ENCODE assay signal across 11 mouse cellular contexts in the genomic region with DNA sequence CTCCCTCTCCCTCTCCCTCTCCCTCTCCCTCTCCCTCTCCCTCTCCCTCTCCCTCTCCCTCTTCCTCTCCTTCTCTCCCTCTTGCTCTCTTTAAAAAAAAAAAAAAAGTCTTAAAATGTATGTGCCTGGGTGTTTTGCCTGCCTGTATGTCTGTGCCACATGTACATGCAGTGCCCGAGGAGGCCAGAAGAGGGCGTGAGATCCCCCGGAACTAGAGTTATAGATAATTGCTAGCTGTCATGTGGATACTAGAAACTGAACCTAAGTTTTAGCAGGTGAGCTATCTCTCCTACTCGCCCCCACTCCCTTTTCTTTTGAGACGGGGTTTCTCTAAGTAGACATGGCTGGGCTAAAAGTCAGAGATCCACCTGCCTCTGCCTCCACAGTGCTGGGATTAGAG. TPM values are rescaled to one million over a fixed set of nuclear protein-coding genes. Genes with fewer than 3 reads are reported as not detected.
DNase-seq lines count a peak whose midpoint lies in the region; TF ChIP-seq lines count a peak whose summit lies in the region.
"Had no signal": no experiment of that assay in that cellular context is flagged by ENCODE, and none has a peak within 500 bp of the region (broad histone marks: within the 10 kb centered on the region; RNA-seq: fewer than 3 reads in every experiment).

No protein-coding gene starts in this region.

- no peak overlapping the region for H3K27ac ChIP-seq in small intestine, adult 2 months (ENCODE audit: insufficient read depth, low read depth, low read length)
- H3K27ac ChIP-seq: liver, embryonic 15.5 days had no signal

- 25% methylated on average over 5 of the region's 5 CpGs for WGBS in small intestine, adult 2 months

- intact Hi-C loops in left cerebral cortex, postnatal 4 days (cut with DNase I): no loop called here
- intact Hi-C loops in left cerebral cortex, postnatal 10 days (cut with DNase I): no loop called here

- H3K4me1 ChIP-seq in small intestine, adult 2 months (ENCODE audit: control insufficient read depth, insufficient read depth, insufficient read length, low read length): no peaks in the 10 kb centered on the region

- no peaks in the 10 kb centered on the region for H3K27me3 ChIP-seq in small intestine, adult 2 months (ENCODE audit: control insufficient read depth, insufficient read depth, low read length)

- H3K4me3 ChIP-seq in small intestine, adult 2 months (ENCODE audit: low read depth, low read length): no peak overlapping the region
- H3K4me3 ChIP-seq: liver, embryonic 15.5 days had no signal

- H3K36me3 ChIP-seq in small intestine, adult 2 months (ENCODE audit: control insufficient read depth, insufficient read depth, low read length): no peaks in the 10 kb centered on the region
- H3K36me3 ChIP-seq: liver, embryonic 15.5 days had no signal

- TF ChIP-seq POLR2A in small intestine, adult 2 months (IDR thresholded peaks at IDR 0.05; ENCODE audit: low read depth, low read length): no peak

- TF ChIP-seq CTCF in small intestine, adult 2 months (IDR thresholded peaks at IDR 0.05; ENCODE audit: extremely low read depth, insufficient read length, insufficient replicate concordance, low read depth, low read length): peak; percentile 56; the same call in 1 of the 2 replicates

- peak; percentile 29 for DNase-seq in left cerebral cortex, postnatal 4 days
- no peak for DNase-seq in left cerebral cortex, postnatal 10 days (ENCODE audit: extremely low spot score in 1 of 2, low spot score in 2 of 2)
- DNase-seq in MEL-GATA-1-ER (ENCODE audit: extremely low read depth, low read depth): peak; percentile 43
- peak; percentile 29 for DNase-seq in c-Kit-positive CD71-positive TER-119-positive erythroid progenitor cells, embryonic 14.5 days (ENCODE audit: low spot score)
- DNase-seq in embryo, embryonic 10.5 days (ENCODE audit: low spot score): no peak
- DNase-seq in layer of hippocampus, postnatal 36 days: no peak
- DNase-seq in layer of hippocampus, adult 18-20 months (ENCODE audit: low spot score in 2 of 2): no peak

RNA-seq across cellular contexts. Expression of gene Syt12, which starts 8.9 kb away (rescaled TPM):
- total RNA-seq in left cerebral cortex, postnatal 4 days (2021): 1 to 10 TPM; 4.4 to 5.3 TPM
- total RNA-seq in left cerebral cortex, postnatal 10 days (2021): 10 to 100 TPM; 13.3 to 16.6 TPM
- 9.3 and 41.8 TPM in 2 replicates for polyA plus RNA-seq in small intestine, adult 2 months (2012; rRNA removed)
- total RNA-seq in layer of hippocampus, postnatal 36 days (2021): 10 to 100 TPM; 26.1 to 30.0 TPM
- 10 to 100 TPM; 28.5 to 30.3 TPM for total RNA-seq in layer of hippocampus, adult 18-20 months (2021)
- total RNA-seq: common myeloid progenitor, adult 5-6 weeks had no signal

RNA-seq across cellular contexts. Expression of gene Rhod, which starts 29.1 kb away (rescaled TPM):
- total RNA-seq in left cerebral cortex, postnatal 4 days (2021): 1 to 10 TPM; 1.1 to 2.0 TPM
- 1 to 10 TPM in 1 of 2 experiments, under 1 TPM in 1; 0.95 to 1.7 TPM for total RNA-seq in left cerebral cortex, postnatal 10 days (2021)
- polyA plus RNA-seq in small intestine, adult 2 months (2012; rRNA removed): 56.0 and 168 TPM in 2 replicates
- total RNA-seq in layer of hippocampus, postnatal 36 days (2021): 1 to 10 TPM in 1 of 2 experiments, under 1 TPM in 1; 0.35 to 1.3 TPM
- total RNA-seq in layer of hippocampus, adult 18-20 months (2021): 1 to 10 TPM; 1.0 to 1.2 TPM
- total RNA-seq: common myeloid progenitor, adult 5-6 weeks had no signal

RNA-seq across cellular contexts. Expression of gene 2010003K11Rik, which starts 30.0 kb away (rescaled TPM):
- total RNA-seq in left cerebral cortex, postnatal 4 days (2021): not detected
- not detected for total RNA-seq in left cerebral cortex, postnatal 10 days (2021)
- 84.7 and 128 TPM in 2 replicates for polyA plus RNA-seq in small intestine, adult 2 months (2012; rRNA removed)
- total RNA-seq in layer of hippocampus, postnatal 36 days (2021): not detected
- not detected for total RNA-seq in layer of hippocampus, adult 18-20 months (2021)
- total RNA-seq: common myeloid progenitor, adult 5-6 weeks had no signal
- polyA plus RNA-seq: heart, embryonic 14.5 days had no signal

RNA-seq across cellular contexts. Expression of gene Pcx, which starts 41.9 kb away (rescaled TPM):
- total RNA-seq in left cerebral cortex, postnatal 4 days (2021): 10 to 100 TPM; 42.6 to 44.2 TPM
- total RNA-seq in left cerebral cortex, postnatal 10 days (2021): 10 to 100 TPM; 46.8 to 50.8 TPM
- polyA plus RNA-seq in small intestine, adult 2 months (2012; rRNA removed): 31.3 and 44.9 TPM in 2 replicates
- 10 to 100 TPM; 56.1 to 61.9 TPM for total RNA-seq in layer of hippocampus, postnatal 36 days (2021)
- 10 to 100 TPM; 66.2 to 67.1 TPM for total RNA-seq in layer of hippocampus, adult 18-20 months (2021)

Comparison
In these comparisons a context has a peak if more than half of its experiments do, and no peak if none do; other contexts are left out.
1. DNase-seq: peak in left cerebral cortex, postnatal 4 days (single experiment), MEL-GATA-1-ER (single experiment) and c-Kit-positive CD71-positive TER-119-positive erythroid progenitor cells, embryonic 14.5 days (single experiment); none in left cerebral cortex, postnatal 10 days (0 of 2), embryo, embryonic 10.5 days (single experiment), layer of hippocampus, postnatal 36 days (0 of 2) and layer of hippocampus, adult 18-20 months (0 of 2).